Mouse (Mus musculus) c-Kit-positive CD71-positive TER-119-positive erythroid progenitor cells, embryonic 14.5 days (primary cell): ENCODE measurements around the gene Cbll1.
"Not testable (repeated sequence)": the region's sequence is repeated elsewhere in the genome, so short reads cannot be mapped to it uniquely, and the experiment has no call there.

ENCODE experiments used
- DNase-seq: peaks from one replicate; pipeline ENCODE4 v3.0.0-alpha.2; 2013; ENCODE audit warnings: low spot score

Gene Cbll1

GRCm38 (mm10) chr12:31498936-31499313, 491 bp downstream of the Cbll1 start:
- DNase-seq = no peak

DNA sequence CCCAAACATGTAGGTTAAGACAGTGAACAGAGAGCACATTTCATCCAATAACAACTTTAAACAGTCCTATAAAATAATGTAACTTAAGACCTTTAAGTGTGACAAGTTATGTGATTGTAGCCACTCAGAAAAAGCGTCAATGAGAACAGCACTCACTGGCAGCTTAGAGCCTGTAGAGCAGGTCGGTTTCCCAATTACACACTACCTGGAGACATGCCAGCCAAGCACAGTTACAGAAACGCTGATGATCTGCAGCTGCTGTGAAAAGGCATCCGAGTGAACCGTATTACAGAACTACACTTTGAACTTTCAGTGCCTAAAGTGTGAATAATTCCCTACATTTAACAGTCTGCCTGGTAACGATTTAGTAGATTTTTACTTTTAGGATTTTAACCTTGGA, 13.0 kb downstream of the Cbll1 start:
- no peak for DNase-seq

GRCm38 (mm10) chr12:31478182-31478581, 21.2 kb downstream of the Cbll1 start:
- not testable (repeated sequence) for DNase-seq

GRCm38 (mm10) chr12:31462615-31463014, 36.8 kb downstream of the Cbll1 start:
- no peak for DNase-seq

DNA sequence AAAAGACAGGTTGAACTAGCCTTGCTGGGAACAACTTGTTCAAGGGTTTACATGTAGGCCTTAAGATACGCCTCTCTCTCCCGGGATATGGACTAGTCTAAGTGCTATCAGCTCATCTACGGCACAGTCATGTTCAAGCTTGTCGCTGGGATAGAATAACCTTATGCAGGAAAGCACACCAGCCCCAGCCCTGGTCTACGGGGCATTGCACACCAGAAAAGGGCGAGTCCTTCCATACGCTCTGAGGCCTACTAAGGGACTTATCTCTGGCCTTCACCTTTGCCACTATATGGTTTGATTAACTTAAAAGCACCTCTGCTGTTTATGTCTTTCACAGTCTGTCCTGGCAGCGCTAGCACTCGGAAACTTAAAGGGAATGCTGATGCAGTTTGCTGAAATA, 38.0 kb downstream of the Cbll1 start:
- DNase-seq = no peak

DNA sequence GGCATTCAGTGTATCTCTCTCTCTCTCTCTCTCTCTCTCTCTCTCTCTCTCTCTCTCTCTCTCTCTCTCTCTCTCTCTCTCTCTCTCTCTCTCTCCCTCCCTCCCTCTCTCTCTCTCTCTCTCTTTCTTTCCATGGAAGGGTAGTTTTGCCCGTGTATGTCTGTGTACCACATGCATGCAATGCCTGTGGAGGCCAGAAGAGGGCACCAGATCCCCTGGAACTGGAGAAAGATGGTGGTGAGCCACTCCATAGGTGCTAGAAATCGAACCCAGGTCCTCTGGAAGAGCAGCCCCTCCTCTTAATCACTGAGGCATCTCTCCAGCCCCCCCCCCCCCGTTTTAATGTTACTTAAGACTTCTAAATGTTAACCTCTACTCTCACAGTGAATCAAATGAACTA, 39.1 kb downstream of the Cbll1 start:
- not testable (repeated sequence) for DNase-seq

DNA sequence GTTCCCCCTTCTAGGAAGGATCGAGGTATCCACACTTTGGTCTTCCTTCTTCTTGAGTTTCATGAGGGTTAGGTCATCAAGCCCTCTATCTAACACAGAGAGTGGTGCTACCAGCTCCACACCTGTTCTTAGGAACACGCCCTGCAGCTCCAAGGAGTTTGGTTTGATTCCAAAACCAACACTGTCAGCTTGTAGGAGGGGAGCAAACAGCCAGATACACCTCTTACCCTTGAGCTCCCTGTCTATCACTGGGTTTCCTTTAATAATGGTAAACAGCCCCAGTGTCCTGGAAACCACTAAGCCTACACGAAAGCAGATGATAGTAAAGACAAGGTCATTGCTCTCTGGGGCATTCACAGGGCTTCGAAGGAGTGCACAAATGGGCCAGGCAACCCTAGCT, 40.9 kb downstream of the Cbll1 start:
- DNase-seq = no peak

GRCm38 (mm10) chr12:31456271-31456670, 43.1 kb downstream of the Cbll1 start:
- DNase-seq = no peak

- DNase-seq = no peak
These were observed 50.1 kb downstream of the Cbll1 start for GRCm38 (mm10) chr12:31449341-31449740.

DNA sequence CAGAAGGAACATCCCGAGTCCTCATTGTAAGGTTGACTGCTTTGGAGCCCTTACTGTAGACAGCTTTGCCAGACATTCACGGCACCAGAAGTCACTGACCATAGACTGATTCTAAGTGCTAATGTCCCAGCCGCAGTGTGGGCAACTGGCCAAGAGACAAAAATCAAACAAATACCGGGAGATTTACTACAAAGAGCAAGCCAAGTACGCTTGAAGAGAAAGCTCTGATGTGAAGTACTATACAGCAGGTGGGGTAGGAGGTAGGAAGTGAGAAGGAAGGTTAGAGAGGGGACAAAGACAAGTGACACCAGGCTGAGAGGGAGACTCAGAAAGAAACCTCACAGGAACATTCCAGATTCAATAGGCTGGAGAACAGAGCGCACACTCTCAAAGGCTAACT, 54.6 kb downstream of the Cbll1 start:
- no peak for DNase-seq

DNA sequence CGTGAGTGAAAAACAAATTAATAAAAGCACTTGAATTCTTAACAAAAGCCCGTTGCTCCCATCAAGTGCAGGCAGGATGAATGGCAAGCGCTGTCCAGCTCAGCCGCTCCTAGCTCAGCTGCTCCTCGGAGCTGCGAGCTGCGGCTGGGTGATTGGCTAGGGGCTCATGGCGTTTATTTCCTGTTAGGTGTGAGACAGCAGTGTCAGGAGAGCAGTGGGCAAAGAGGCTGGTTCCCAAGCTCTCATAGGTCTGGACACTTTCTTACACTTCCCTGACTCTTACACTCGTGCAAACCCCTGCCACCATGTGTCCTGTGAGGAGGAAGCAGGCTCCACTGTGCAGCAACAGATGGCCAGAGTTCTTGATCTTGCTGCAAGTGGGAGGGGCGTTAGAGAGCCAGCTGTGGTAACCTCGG, 55.3 kb downstream of the Cbll1 start:
- no peak for DNase-seq

GRCm38 (mm10) chr12:31439612-31440011, 59.8 kb downstream of the Cbll1 start:
- DNase-seq = no peak

DNA sequence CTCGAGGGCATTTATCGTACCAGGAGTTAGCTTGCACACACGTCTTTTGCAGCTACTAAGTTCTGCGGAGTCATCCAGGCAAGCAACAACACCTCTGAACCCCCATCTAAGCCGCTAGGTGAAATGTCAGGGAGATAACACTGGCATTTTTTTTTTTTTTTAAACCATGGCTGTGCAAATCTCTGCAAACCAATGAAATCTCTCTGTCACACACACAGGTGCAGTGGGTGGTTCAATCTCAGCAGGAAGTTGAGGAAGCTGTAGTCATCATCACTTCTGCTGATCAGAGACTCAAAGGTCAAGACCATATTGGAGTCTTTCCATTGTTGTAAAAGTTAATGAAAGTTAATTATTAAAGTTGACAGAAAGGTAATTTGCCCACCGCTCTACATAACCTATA, 61.6 kb downstream of the Cbll1 start:
- DNase-seq = no peak
